Mouse (Mus musculus) erythroblast, embryonic 14.5 days (primary cell): ENCODE results near the gene Zbtb24.

Experiments used
- GATA1 ChIP-seq: IDR thresholded peaks from 2 replicates; pipeline ENCODE4 v1.6.1; 2012; ENCODE audit warnings: low read length, inconsistent platforms, mixed read lengths
- TAL1 ChIP-seq: IDR thresholded peaks from 3 replicates; pipeline ENCODE4 v1.6.1; 2012; ENCODE audit warnings: low read length, inconsistent platforms, mixed read lengths

GRCm38 (mm10) chr10:41488877-41489276 is 38.7 kb downstream of the Zbtb24 start:
- TF ChIP-seq GATA1, result no peak
- no peak for TF ChIP-seq TAL1
